ENCODE assay signal across 25 mouse cellular contexts in genomic region chr15:51203351-51203750, GRCm38 (mm10).
DNase-seq lines count a peak whose midpoint lies in the region; ATAC-seq and TF ChIP-seq lines count a peak whose summit lies in the region.
"Had no signal": no experiment of that assay in that cellular context is flagged by ENCODE, and none has a peak within 500 bp of the region (broad histone marks: within the 10 kb centered on the region; RNA-seq: fewer than 3 reads in every experiment).

No protein-coding gene starts in this region.

- no peak for TF ChIP-seq CTCF in lung, embryonic 14.5 days (IDR thresholded peaks at IDR 0.05; ENCODE audit: low read depth)

- no peaks in the 10 kb centered on the region for H3K4me1 ChIP-seq in lung, embryonic 14.5 days (ENCODE audit: insufficient read depth)
- H3K4me1 ChIP-seq: embryonic facial prominence, embryonic 12.5 days; embryonic facial prominence, embryonic 15.5 days; heart, embryonic 12.5 days; heart, embryonic 15.5 days; hindbrain, embryonic 10.5 days; hindbrain, embryonic 13.5 days had no signal

- H3K9ac ChIP-seq in lung, embryonic 14.5 days, result no peak overlapping the region
- H3K9ac ChIP-seq: embryonic facial prominence, embryonic 12.5 days; embryonic facial prominence, embryonic 15.5 days; forebrain, postnatal 0 days; heart, embryonic 12.5 days; heart, embryonic 15.5 days; hindbrain, embryonic 13.5 days had no signal

- no peak overlapping the region for H3K4me3 ChIP-seq in lung, embryonic 14.5 days (ENCODE audit: low read depth, low read length)
- H3K4me3 ChIP-seq: embryonic facial prominence, embryonic 12.5 days; embryonic facial prominence, embryonic 15.5 days; heart, embryonic 12.5 days; heart, embryonic 15.5 days; hindbrain, embryonic 10.5 days; hindbrain, embryonic 13.5 days had no signal

- no peak overlapping the region for H3K4me2 ChIP-seq in lung, embryonic 14.5 days
- H3K4me2 ChIP-seq: embryonic facial prominence, embryonic 12.5 days; embryonic facial prominence, embryonic 15.5 days; heart, embryonic 12.5 days; heart, embryonic 15.5 days; hindbrain, embryonic 13.5 days had no signal

- H3K27me3 ChIP-seq in lung, embryonic 14.5 days (ENCODE audit: insufficient read depth, low read length), result no peaks in the 10 kb centered on the region
- H3K27me3 ChIP-seq: embryonic facial prominence, embryonic 12.5 days; embryonic facial prominence, embryonic 15.5 days; heart, embryonic 12.5 days; heart, embryonic 15.5 days; hindbrain, embryonic 13.5 days had no signal

- 45% methylated on average over 2 of the region's 2 CpGs for WGBS in lung, embryonic 14.5 days

- DNase-seq in layer of hippocampus, adult 9-11 months, result peak; percentile 11
- DNase-seq in layer of hippocampus, postnatal 14 days (ENCODE audit: low spot score in 2 of 2), result no peak
- DNase-seq in lung, embryonic 14.5 days, result peak; percentile 67
- DNase-seq in lung, postnatal 10 days, result no peak
- DNase-seq in brain, adult 2 months (ENCODE audit: low read depth, low spot score), result peak; percentile 27
- no peak for DNase-seq in gastrocnemius, adult 18-20 months (ENCODE audit: low spot score)
- DNase-seq: adrenal gland, adult 2 months; adrenal gland, postnatal 14 days; cerebellum, adult 11-12 months; cerebellum, adult 8-10 months; cerebellum, postnatal 25 days; forebrain, postnatal 0 days; gastrocnemius, postnatal 25 days; heart, adult 18-20 months; heart, postnatal 10 days; heart, postnatal 36 days had no signal

- H3K27ac ChIP-seq in lung, embryonic 14.5 days (ENCODE audit: low read depth), result no peak overlapping the region
- H3K27ac ChIP-seq: embryonic facial prominence, embryonic 12.5 days; embryonic facial prominence, embryonic 15.5 days; heart, embryonic 15.5 days; hindbrain, embryonic 10.5 days; hindbrain, embryonic 13.5 days had no signal

- H3K36me3 ChIP-seq in lung, embryonic 14.5 days (ENCODE audit: insufficient read depth), result no peaks in the 10 kb centered on the region
- H3K36me3 ChIP-seq: embryonic facial prominence, embryonic 12.5 days; embryonic facial prominence, embryonic 15.5 days; heart, embryonic 12.5 days; heart, embryonic 15.5 days; hindbrain, embryonic 10.5 days; hindbrain, embryonic 13.5 days had no signal

- no peak for ATAC-seq in lung, embryonic 14.5 days (ENCODE audit: insufficient read depth)
- ATAC-seq: CD4-positive, CD25-positive, alpha-beta regulatory T cell, adult 4 months; forebrain, embryonic 14.5 days; forebrain, postnatal 0 days; hindbrain, embryonic 16.5 days had no signal

- H3K9me3 ChIP-seq in lung, embryonic 14.5 days (ENCODE audit: low read depth, low read length), result no peaks in the 10 kb centered on the region
- H3K9me3 ChIP-seq: embryonic facial prominence, embryonic 12.5 days; embryonic facial prominence, embryonic 15.5 days; heart, embryonic 12.5 days; heart, embryonic 15.5 days; hindbrain, embryonic 10.5 days; hindbrain, embryonic 13.5 days had no signal

Comparison
In these comparisons a context has a peak if more than half of its experiments do, and no peak if none do; other contexts are left out.
1. DNase-seq: peak in layer of hippocampus, adult 9-11 months (single experiment), lung, embryonic 14.5 days (single experiment) and brain, adult 2 months (single experiment); none in layer of hippocampus, postnatal 14 days (0 of 2), lung, postnatal 10 days (single experiment) and gastrocnemius, adult 18-20 months (single experiment).